Mouse (Mus musculus) kidney, postnatal 0 days (tissue): Measurements from ENCODE around the gene Slc44a2. TPM values are rescaled to one million over a fixed set of nuclear protein-coding genes. Genes with fewer than 3 reads are reported as not detected.

Experiments used
- ATAC-seq: fragments of 200-750 bp; cut with Nextera tagmentation; replicated peaks from 2 replicates; pipeline ENCODE4 v1.8.0; 2017; ENCODE audit warnings: low read depth, moderate number of reproducible peaks, moderate TSS enrichment, moderate library complexity; ENCODE audit not compliant: low FRiP score
- DNase-seq: peaks from one replicate; pipeline ENCODE4 v3.0.0-alpha.2; 2016; ENCODE audit warnings: low spot score
- H3K27ac ChIP-seq: fragments of 300-500 bp; sonication (generic); 2 replicates; pipeline ENCODE4 v1.5.1; 2014; ENCODE audit warnings: mild to moderate bottlenecking
- H3K27me3 ChIP-seq: fragments of 300-500 bp; sonication (generic); 2 replicates; pipeline ENCODE4 v1.6.1; 2014; ENCODE audit warnings: low read length, mixed read lengths; ENCODE audit not compliant: insufficient read depth
- H3K36me3 ChIP-seq: fragments of 300-500 bp; sonication (generic); 2 replicates; pipeline ENCODE4 v1.6.1; 2014; ENCODE audit warnings: low read length, mixed read lengths; ENCODE audit not compliant: insufficient read depth
- H3K4me1 ChIP-seq: fragments of 300-500 bp; sonication (generic); replicated peaks from 2 replicates; pipeline ENCODE4 v1.6.1; 2014; ENCODE audit warnings: antibody characterized with exemption, low read length, mixed read lengths; ENCODE audit not compliant: insufficient read depth
- H3K4me2 ChIP-seq: fragments of 300-500 bp; sonication (generic); 2 replicates; pipeline ENCODE4 v1.6.1; 2014; ENCODE audit warnings: mild to moderate bottlenecking, low read length, moderate library complexity, mixed read lengths
- H3K4me3 ChIP-seq: fragments of 300-500 bp; sonication (generic); replicated peaks from 2 replicates; pipeline ENCODE4 v1.5.1; 2014; ENCODE audit warnings: low read depth, low read length
- H3K9ac ChIP-seq: fragments of 300-500 bp; sonication (generic); 2 replicates; pipeline ENCODE4 v1.6.1; 2014; ENCODE audit warnings: low read depth, low read length
- H3K9me3 ChIP-seq: fragments of 300-500 bp; sonication (generic); replicated peaks from 2 replicates; pipeline ENCODE4 v1.6.1; 2016; ENCODE audit warnings: low read length, inconsistent platforms, mixed read lengths
- CTCF ChIP-seq: IDR thresholded peaks from 2 replicates; pipeline ENCODE4 v1.5.1; 2016; ENCODE audit warnings: antibody characterized with exemption, low read depth, mild to moderate bottlenecking, moderate library complexity
- WGBS: fragments of 180-500 bp; shearing (Covaris S2); extraction: QIAGEN DNeasy Blood & Tissue Kit; methylation state at CpG from one replicate; pipeline ENCODE4 v1.1.7; 2014; 5-methylcytosine and 5-hydroxymethylcytosine counted together
- polyA plus RNA-seq: library from polyadenylated mRNA; unstranded; fragments of >200 nt; fragmentation: Nextera tagmentation; extraction: Ambion mirVana; gene quantifications from 2 replicates; pipeline ENCODE4 v1.2.1, GENCODE M21; 2015

Slc44a2 gene
- polyA plus RNA-seq, 1 experiment from 2014 or later: 76.5 TPM

- TF ChIP-seq CTCF: no peak
- ATAC-seq: 0 out of 2 replicates have a peak, but pooled peaks have one; percentile 6
- no peak overlapping the region for H3K4me2 ChIP-seq
- no peak for DNase-seq
- 90% methylated on average over 10 of the region's 10 CpGs for WGBS
- H3K9ac ChIP-seq: no peak overlapping the region
- H3K4me1 ChIP-seq: peaks cover 9% of the 10 kb centered on the region; the same call in 1 of the 2 replicates
- no peak overlapping the region for H3K4me3 ChIP-seq
- H3K36me3 ChIP-seq: no peaks in the 10 kb centered on the region
- no peaks in the 10 kb centered on the region for H3K9me3 ChIP-seq
- no peaks in the 10 kb centered on the region for H3K27me3 ChIP-seq
- no peak overlapping the region for H3K27ac ChIP-seq
These were observed 9.3 kb downstream of the Slc44a2 start for GRCm38 (mm10) chr9:21329699-21330289.

DNA sequence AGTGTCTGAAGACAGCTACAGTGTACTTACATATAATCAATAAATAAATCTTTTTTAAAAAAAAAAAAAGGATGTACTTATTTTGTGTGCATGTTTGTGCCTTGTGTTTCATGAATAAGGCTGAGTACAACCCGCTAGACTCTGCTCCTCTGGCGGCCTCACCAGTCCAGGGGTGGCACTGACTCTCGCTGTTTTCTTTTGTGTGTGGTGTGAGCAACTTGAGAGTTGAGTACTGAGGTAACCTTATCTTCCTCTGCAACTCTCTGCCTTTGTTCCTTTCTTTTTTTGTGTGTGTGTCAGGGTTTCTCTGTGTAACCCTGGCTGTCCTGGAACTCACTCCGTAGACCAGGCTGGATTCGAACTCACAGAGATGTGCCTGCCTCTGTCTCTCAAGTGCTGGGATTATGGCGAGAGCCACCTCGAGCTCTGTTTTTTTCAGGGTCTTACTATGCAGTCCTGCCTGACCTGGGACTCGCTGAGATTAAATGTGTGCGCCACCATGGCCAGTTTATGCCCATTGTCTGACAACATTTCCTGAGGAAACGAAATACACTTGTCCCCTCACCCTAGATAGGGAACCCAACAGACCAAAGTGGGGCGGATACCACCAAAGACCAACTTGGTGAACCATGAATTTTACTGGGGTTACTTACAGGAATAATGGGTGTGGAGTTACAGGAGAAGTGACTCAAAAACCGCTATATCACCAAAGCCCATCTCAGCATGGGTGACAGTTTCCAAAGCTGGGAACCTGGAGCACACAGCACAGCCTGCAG, 11.1 kb downstream of the Slc44a2 start:
- ATAC-seq (no peak), DNase-seq (no peak)
- Histone ChIP-seq H3K9me3 (no peaks in the 10 kb centered on the region), H3K4me3 (no peak overlapping the region), H3K4me2 (no peak overlapping the region), H3K9ac (no peak overlapping the region), H3K27ac (no peak overlapping the region; the same call in 1 of the 2 replicates), H3K27me3 (no peaks in the 10 kb centered on the region), H3K36me3 (no peaks in the 10 kb centered on the region), H3K4me1 (peaks cover 9% of the 10 kb centered on the region; the same call in 1 of the 2 replicates)
- 72% methylated on average over 12 of the region's 12 CpGs for WGBS
- no peak for TF ChIP-seq CTCF

DNA sequence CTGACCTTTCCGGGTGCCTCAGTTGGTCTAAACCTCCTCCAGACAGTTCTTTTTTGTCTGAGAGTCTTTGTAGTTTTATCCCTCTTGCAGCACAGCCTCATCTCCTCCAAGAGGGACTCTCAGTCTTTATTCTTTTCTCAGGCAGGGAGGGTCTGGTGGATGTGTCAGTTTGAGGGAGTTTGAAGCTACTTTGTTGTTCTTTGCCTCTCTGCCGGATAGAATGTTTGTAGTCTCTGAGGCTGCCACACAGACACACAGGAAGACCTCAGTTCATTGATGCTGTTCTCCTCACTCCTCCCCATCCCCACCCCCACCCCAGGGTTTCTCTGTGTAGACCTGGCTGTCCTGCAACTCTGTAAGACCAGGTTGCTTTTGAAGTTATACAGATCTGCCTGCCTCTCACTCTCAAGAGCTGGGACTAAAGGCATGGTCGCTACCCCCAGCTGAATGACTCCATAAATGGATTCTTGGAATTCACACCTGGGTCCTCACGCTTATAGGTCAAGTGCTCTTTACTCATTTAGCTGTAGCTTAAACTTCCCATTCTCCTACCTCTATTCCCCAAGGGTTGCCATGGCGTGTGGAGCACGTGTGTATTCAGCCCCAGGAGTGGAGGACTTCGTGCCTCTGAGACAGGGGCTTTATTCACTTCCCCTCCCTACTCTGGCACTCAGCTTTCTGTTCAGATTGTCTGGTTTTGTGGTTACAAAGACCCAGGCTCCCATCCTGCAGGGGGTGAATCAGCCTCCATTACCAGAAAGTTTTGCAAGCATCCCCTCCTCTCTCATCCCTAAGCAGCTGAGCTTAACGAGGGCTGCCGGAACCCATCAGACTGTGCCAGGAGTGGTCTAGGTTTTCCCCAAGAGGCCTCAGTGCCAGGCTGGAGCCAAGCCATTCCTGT, 11.9 kb downstream of the Slc44a2 start:
- H3K4me1 ChIP-seq: peaks cover 9% of the 10 kb centered on the region; the same call in 1 of the 2 replicates
- ATAC-seq (no peak), DNase-seq (no peak)
- no peaks in the 10 kb centered on the region for H3K27me3 ChIP-seq
- H3K4me2 ChIP-seq: no peak overlapping the region
- no peak overlapping the region for H3K9ac ChIP-seq
- 40% methylated on average over 9 of the region's 9 CpGs for WGBS
- H3K9me3 ChIP-seq: no peaks in the 10 kb centered on the region
- H3K4me3 ChIP-seq: no peak overlapping the region
- H3K36me3 ChIP-seq: no peaks in the 10 kb centered on the region
- H3K27ac ChIP-seq: no peak overlapping the region; the same call in 1 of the 2 replicates
- no peak for TF ChIP-seq CTCF

DNA sequence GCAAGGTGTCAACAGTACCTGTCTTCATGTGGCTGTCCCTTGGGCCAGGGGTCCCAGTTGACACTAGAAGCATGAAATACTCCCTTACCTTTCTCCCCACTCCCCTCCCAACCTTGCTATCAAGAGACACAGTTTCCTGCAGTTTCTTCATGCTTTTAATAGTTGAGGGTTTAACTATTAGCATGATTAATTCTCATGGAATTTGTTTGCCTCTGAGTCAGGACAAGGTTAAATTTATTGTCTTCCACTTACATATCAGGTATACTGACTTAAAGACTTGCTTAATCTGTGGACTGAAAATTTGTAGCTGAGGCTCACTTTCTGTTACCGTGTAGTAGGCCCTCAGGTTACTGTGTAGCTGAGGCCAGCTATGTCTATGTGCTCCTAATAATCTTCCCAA, 13.0 kb downstream of the Slc44a2 start:
- Histone ChIP-seq H3K27me3 (no peaks in the 10 kb centered on the region), H3K4me1 (peaks cover 9% of the 10 kb centered on the region; the same call in 1 of the 2 replicates), H3K36me3 (no peaks in the 10 kb centered on the region), H3K9me3 (no peaks in the 10 kb centered on the region), H3K9ac (no peak overlapping the region), H3K4me2 (no peak overlapping the region), H3K27ac (no peak overlapping the region), H3K4me3 (no peak overlapping the region)
- TF ChIP-seq CTCF: no peak
- 47% methylated on average over 1 of the region's 1 CpGs for WGBS
- ATAC-seq (no peak), DNase-seq (no peak)

GRCm38 (mm10) chr9:21334747-21335146, 14.2 kb downstream of the Slc44a2 start:
- no peak overlapping the region for H3K4me2 ChIP-seq
- no peak overlapping the region for H3K4me3 ChIP-seq
- H3K9me3 ChIP-seq: no peaks in the 10 kb centered on the region
- DNase-seq (no peak), ATAC-seq (no peak)
- no peaks in the 10 kb centered on the region for H3K27me3 ChIP-seq
- TF ChIP-seq CTCF: no peak
- no peak overlapping the region for H3K27ac ChIP-seq
- no peaks in the 10 kb centered on the region for H3K36me3 ChIP-seq
- H3K9ac ChIP-seq: no peak overlapping the region
- H3K4me1 ChIP-seq: peaks cover 9% of the 10 kb centered on the region; the same call in 1 of the 2 replicates

DNA sequence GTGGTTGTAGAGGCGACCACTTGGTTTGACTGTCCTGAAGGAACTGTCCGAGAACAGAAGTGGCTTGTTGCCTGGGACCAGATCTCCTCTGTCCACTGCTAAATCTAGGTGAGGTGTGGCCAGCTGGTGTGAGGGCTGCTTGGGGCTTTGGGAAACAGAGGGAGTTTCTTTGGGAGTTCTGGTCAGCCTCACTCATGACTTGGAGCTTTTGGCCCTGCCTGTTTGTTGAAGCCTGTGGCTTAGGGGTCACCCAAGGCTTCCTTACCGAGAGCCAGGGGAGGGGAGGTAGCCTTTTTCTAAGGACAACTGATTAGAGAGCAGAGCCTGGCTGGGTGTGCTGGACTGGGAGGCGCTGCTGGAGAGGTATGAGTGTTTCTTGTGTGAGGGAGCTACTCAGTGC, 14.9 kb downstream of the Slc44a2 start:
- ATAC-seq (no peak), DNase-seq (no peak)
- no peaks in the 10 kb centered on the region for H3K36me3 ChIP-seq
- H3K4me2 ChIP-seq: no peak overlapping the region
- 73% methylated on average over 4 of the region's 4 CpGs for WGBS
- no peaks in the 10 kb centered on the region for H3K9me3 ChIP-seq
- no peaks in the 10 kb centered on the region for H3K27me3 ChIP-seq
- H3K9ac ChIP-seq: no peak overlapping the region
- H3K4me3 ChIP-seq: no peak overlapping the region
- peaks cover 9% of the 10 kb centered on the region; the same call in 1 of the 2 replicates for H3K4me1 ChIP-seq
- H3K27ac ChIP-seq: no peak overlapping the region
- no peak for TF ChIP-seq CTCF
